Mouse (Mus musculus) olfactory bulb, adult 2 months (tissue): Measurements from ENCODE around the gene Ppfia2. TPM values are rescaled to one million over a fixed set of nuclear protein-coding genes. Genes with fewer than 3 reads are reported as not detected.

Source experiments
- H3K27ac ChIP-seq: fragments of 200-500 bp; 2 replicates; pipeline ENCODE4 v1.5.1; 2012; ENCODE audit warnings: low read depth, low read length; ENCODE audit not compliant: insufficient read depth
- H3K4me1 ChIP-seq: fragments of 200-500 bp; 2 replicates; pipeline ENCODE4 v1.6.1; 2012; ENCODE audit warnings: low read length; ENCODE audit not compliant: control insufficient read depth, insufficient read depth
- H3K4me3 ChIP-seq: fragments of 200-500 bp; 2 replicates; pipeline ENCODE4 v1.5.1; 2012; ENCODE audit warnings: mild to moderate bottlenecking, low read depth, low read length, moderate library complexity; ENCODE audit not compliant: insufficient read depth
- CTCF ChIP-seq: fragments of 200-500 bp; IDR thresholded peaks from 2 replicates; pipeline ENCODE4 v1.5.1; 2012; ENCODE audit warnings: low read depth, mild to moderate bottlenecking, low read length, moderate library complexity; ENCODE audit not compliant: insufficient read depth
- POLR2A ChIP-seq: fragments of 200-500 bp; IDR thresholded peaks from 2 replicates; pipeline ENCODE4 v1.6.1; 2012; ENCODE audit warnings: mild to moderate bottlenecking, low read depth, low read length, moderate library complexity; ENCODE audit not compliant: insufficient read depth
- WGBS: fragments of 180-500 bp; shearing (Covaris S2); methylation state at CpG from one replicate; pipeline ENCODE4 v1.1.7; 2018; 5-methylcytosine and 5-hydroxymethylcytosine counted together
- polyA plus RNA-seq: library from polyadenylated mRNA; stranded (reverse); fragments of >200 nt; gene quantifications from 2 replicates; pipeline ENCODE4 v1.2.4, GENCODE M21; 2012; ENCODE audit warnings: low replicate concordance; ENCODE audit not compliant: missing spikeins, insufficient read depth, insufficient read length

The Ppfia2 gene
- polyA plus RNA-seq, 1 experiment, result 102 TPM

DNA sequence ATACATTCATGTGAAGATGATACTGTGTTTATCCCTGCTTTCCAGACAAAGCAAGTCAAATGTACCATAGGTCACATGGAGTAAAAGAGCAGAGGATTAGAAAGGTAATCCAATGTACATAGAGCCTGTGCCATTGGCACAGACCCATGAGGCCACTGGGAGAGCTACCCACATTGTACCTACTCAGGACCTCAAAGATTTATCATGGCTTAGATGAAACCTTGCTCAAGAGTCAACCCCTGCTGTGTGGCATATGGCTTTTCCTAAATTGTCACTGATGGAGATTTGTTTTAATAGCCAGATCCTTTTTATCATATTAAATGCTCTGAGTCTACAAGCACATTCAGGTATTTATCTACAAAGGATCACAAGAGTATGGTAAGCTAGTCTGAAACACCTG, 274.8 kb downstream of the Ppfia2 start:
- Histone ChIP-seq H3K4me3 (no peak overlapping the region), H3K27ac (no peak overlapping the region), H3K4me1 (no peaks in the 10 kb centered on the region)
- no peak for TF ChIP-seq CTCF
- no peak for TF ChIP-seq POLR2A

DNA sequence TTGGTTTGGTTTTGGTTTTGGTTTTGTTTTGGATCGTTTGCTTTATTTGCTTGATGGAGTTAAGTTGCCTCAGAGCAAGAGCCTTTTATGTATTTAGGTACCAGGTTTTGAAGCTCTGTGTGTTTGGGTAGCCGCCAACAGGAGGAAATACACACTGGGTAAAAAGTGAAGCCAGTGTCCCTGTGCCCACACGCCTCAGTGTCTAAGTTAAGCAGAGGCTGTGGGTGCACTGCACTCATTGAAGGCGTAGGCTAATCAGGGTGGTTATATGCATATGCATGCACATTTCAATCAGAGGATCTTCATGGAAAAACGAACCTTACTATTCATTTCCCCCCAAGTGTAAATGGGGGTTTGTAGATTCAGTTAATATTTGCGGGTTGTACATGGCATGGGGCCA, 290.9 kb downstream of the Ppfia2 start:
- Histone ChIP-seq H3K4me1 (no peaks in the 10 kb centered on the region), H3K4me3 (no peak overlapping the region), H3K27ac (no peak overlapping the region)
- no peak for TF ChIP-seq POLR2A
- TF ChIP-seq CTCF, result no peak
- WGBS, result 50% methylated on average over 6 of the region's 6 CpGs

DNA sequence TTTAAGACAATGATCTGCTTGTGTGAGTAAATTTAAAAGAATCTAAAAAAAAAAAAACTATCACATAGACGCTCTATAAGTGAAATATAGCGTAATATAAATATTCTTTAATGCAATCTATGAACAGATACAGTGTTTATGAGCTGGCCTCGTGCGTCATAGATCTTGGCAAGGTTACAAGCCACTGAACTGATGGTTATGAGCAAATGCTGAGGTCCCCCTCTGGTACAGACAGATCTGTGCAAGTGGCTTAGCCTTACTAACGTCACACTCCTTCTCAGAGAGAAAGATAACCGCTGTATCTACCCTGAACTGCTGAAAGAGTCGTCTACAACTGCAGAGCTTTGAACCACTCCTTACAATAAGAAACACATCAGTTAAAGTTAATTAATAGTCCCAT, 293.6 kb downstream of the Ppfia2 start:
- TF ChIP-seq POLR2A (no peak), CTCF (no peak)
- WGBS, result 79% methylated on average over 7 of the region's 7 CpGs

DNA sequence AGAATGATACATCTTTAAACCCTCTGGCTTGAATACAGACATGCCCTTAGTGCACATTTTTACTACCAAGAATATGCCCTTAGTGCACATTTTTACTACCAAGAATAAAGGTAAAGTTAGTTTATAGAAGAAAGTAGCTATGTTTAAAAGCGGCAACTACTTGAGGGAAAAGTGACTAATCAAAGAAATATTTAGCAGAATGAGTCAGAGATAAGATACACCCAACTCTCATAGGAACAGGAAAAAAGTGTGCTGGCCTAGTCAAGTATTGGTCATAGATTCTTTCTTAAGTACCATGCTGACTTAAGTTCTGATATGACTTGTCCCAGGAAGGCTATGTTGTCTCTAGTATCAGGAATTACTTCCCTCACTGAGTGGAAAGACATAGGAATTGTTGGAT, 305.4 kb downstream of the Ppfia2 start:
- whole genome bisulfite sequencing, result 51% methylated on average over 1 of the region's 1 CpGs
- no peak overlapping the region for H3K27ac ChIP-seq
- H3K4me1 ChIP-seq, result no peaks in the 10 kb centered on the region
- H3K4me3 ChIP-seq, result no peak overlapping the region
- TF ChIP-seq CTCF (no peak), POLR2A (no peak)

More for the DNA sequence above, 293.6 kb downstream of the Ppfia2 start:
- Histone ChIP-seq H3K27ac (no peak overlapping the region), H3K4me3 (no peak overlapping the region), H3K4me1 (no peaks in the 10 kb centered on the region)

DNA sequence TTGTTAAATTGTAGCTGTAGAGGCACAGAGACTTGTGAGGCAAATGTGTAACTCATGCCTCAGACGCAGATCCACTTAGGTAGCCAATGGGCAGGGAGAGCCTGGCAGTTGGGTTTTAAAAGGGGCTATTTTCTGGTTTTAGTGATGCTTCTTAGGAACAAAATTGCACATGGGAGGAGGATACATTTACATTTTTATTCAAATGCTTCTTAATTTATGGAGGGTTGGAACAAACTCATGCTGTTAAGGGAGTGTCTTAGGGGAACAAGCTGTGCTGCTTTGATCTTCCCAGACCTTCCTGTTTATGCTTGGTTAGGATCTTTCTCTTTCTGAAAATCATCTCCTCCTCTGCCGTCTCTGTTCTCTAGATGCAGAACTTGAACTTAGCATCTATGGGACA, 345.3 kb downstream of the Ppfia2 start:
- TF ChIP-seq CTCF, result no peak
- TF ChIP-seq POLR2A, result no peak
- H3K4me1 ChIP-seq, result no peaks in the 10 kb centered on the region
- H3K27ac ChIP-seq, result no peak overlapping the region
- no peak overlapping the region for H3K4me3 ChIP-seq
- WGBS, result 36% methylated on average over 2 of the region's 2 CpGs

DNA sequence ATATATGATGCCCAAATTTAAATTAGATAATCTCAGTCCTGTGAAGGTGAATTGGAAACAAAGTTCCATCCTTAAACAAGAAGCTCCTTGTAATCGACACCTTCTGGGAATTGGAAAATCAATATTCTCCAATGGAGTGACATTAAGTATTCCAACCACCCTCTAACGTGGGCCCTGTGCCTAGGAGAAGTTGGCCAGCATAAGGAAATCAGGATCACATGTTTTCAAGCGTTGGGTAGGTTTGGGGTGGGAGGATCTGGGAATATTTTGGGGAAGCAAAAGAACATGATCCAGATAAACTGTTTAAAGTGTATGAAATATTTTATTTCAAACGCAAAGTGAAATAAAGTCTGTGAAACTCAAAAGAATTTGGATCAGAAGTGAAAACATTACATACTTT, 348.2 kb downstream of the Ppfia2 start:
- no peak overlapping the region for H3K27ac ChIP-seq
- TF ChIP-seq POLR2A (no peak), CTCF (no peak)
- no peaks in the 10 kb centered on the region for H3K4me1 ChIP-seq
- no peak overlapping the region for H3K4me3 ChIP-seq
- 82% methylated on average over 4 of the region's 4 CpGs for WGBS

DNA sequence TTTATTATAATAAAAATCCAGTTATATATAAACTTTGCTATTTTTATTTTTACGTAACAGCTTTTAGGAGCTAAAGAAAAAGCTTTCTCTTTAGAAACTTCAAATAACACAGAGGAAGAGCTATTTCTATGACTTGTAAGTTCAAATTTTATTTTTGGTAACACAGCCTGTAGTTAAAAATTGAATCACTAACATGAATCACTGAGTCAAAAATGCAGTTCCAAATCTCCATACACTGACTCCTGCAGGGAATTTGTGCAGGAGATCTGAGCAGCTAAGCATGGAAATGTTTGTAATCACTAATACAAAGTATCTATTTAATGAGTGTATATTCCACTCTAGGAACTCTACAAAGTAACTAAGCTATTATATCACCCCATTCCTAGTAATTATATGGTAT, 354.1 kb downstream of the Ppfia2 start:
- 31% methylated on average over 1 of the region's 1 CpGs for WGBS
- H3K4me3 ChIP-seq, result no peak overlapping the region
- TF ChIP-seq POLR2A (no peak), CTCF (no peak)
- no peak overlapping the region for H3K27ac ChIP-seq
- no peaks in the 10 kb centered on the region for H3K4me1 ChIP-seq

DNA sequence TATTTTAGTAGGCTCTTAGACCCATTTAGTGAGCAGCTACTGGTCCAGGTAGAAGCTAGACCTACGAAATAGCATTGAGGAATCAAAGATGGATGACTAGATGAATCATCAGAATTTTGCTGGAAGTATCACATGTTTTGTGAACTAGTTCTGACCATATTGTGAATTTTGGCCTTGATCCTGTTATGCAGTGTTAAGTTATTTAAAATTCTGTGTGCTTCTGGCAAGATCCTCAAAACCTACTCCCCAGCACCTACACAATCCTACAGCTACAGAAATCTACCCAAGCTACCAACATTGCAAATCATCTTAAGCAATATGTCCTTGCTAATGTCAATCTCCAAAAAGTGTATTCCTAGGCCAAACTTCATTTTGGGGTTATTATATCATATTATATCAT, 368.3 kb downstream of the Ppfia2 start:
- no peak for TF ChIP-seq CTCF
- no peak for TF ChIP-seq POLR2A
- WGBS, result 78% methylated on average over 1 of the region's 1 CpGs
- Histone ChIP-seq H3K4me1 (no peaks in the 10 kb centered on the region), H3K27ac (no peak overlapping the region), H3K4me3 (no peak overlapping the region)

DNA sequence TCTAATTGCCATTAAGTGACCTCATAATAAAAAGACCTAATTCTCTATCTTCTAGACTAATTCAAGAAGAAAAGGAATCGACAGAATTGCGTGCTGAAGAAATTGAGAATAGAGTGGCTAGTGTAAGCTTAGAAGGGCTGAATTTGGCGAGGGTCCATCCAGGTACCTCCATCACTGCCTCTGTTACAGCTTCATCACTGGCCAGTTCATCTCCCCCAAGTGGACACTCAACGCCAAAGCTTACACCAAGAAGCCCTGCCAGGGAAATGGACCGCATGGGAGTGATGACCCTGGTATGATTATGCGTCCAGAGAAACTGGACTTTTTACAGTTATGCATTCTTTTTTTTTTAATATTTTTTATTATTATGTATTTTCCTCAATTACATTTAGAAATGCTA, 388.0 kb downstream of the Ppfia2 start:
- no peak overlapping the region for H3K27ac ChIP-seq
- H3K4me1 ChIP-seq, result no peaks in the 10 kb centered on the region
- 80% methylated on average over 6 of the region's 6 CpGs for WGBS
- H3K4me3 ChIP-seq, result no peak overlapping the region
- TF ChIP-seq CTCF (no peak), POLR2A (no peak)

DNA sequence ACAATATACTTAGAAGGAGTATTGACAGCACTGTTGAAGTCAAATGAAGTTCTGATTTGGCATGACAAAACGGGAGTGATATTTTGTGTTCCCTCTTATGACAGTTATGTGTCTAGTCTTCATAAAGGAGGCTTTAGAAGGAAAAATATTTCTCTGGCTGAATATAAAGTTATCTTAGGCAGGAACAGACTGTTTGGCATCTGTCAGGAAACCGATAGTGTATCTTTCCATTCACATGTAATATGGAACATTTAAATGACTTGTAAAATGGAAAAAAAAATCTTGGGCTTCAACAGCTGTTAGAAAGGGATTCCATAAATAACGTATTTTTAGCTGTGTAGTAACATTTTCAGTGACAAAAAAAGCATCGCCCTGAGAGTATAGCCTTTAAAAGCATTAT, 400.1 kb downstream of the Ppfia2 start:
- Histone ChIP-seq H3K27ac (no peak overlapping the region), H3K4me1 (no peaks in the 10 kb centered on the region), H3K4me3 (no peak overlapping the region)
- no peak for TF ChIP-seq POLR2A
- TF ChIP-seq CTCF, result no peak
- 68% methylated on average over 4 of the region's 4 CpGs for WGBS
